Mouse (Mus musculus): ENCODE measurements around the gene Uhrf1bp1. TPM values are rescaled to one million over a fixed set of nuclear protein-coding genes. Genes with fewer than 3 reads are reported as not detected.

Uhrf1bp1 gene
- polyA plus RNA-seq, 1 experiment from 2014 or later = 6.2 TPM

DNA sequence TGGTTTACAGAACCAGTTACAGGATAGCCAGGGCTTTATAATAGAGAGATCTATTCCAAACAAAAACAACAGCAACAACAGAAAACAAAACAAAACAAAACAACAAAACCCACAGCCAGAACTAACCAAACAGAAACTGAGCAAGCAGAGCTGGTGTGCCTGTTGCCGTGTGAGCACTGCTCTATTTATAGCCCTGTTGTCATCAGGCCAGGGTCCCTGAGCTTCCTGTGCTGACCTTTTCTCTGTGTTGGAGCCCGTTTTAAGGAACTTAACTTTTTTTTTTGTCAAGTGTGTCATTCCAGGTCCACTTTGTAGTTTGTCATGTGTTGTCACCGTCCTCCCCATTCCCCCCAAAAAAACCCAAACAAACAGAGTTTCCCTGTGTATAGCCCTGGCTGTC, 5.2 kb upstream of the Uhrf1bp1 start:
- no peaks in the 10 kb centered on the region for H3K9me3 ChIP-seq (replicated peaks)
- no peak overlapping the region for H3K9ac ChIP-seq
- H3K27ac ChIP-seq (replicated peaks) = no peak overlapping the region
- 76% methylated on average over 3 of the region's 3 CpGs for WGBS
- H3K27me3 ChIP-seq = no peaks in the 10 kb centered on the region
- H3K4me2 ChIP-seq (replicated peaks) = no peak overlapping the region
- H3K36me3 ChIP-seq = peaks cover 72% of the 10 kb centered on the region
- no peak overlapping the region for H3K4me3 ChIP-seq (replicated peaks)
- no peak for ATAC-seq (ENCODE audit: insufficient number of reproducible peaks, low FRiP score, low TSS enrichment, low read depth)
- no peaks in the 10 kb centered on the region for H3K4me1 ChIP-seq

DNA sequence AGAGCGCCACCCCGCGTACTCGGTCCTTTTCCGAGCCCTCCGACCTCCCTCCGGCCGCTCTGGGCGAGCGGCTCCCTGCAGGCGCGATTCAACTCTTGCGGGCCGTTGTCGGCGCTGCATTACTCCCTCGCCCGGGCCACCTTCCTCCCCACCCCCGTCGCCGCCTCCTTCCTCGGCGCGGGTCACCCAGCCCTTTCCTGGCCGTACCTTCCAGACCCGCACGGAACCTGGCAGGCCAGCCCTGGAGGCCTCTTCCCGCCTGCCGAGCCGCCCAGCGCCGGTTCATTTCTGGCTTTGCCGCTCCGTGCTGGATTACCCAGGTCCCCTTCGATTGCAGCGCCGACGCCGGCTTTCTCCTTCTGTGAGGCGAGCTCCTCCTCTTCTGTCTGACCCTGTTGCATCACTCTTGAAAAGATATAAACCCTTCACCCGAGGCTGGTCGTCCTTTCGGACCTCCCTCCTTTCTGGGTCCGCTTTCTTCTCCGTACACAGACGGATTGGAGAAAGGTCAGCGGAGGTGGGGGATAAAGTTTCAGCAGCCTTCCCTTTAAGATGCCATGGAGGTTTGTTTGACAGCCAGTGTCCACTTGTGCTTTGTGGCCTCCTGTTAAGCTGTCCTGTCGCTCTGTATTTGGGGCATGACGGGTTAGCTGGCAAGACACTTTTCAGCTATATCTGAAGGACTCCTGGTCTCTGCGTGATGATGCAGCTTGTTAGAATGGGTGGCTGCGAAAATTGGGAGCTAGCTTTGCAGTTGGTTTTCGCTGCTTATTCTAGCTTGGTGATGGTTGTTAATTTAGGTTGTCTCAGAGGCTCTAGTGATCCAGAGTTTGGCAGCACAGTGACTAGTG, 782 bp downstream of the Uhrf1bp1 start:
- Histone ChIP-seq H3K9ac (peak overlapping the region; percentile 78), H3K4me2 (replicated peaks) (peak overlapping the region; percentile 78), H3K9me3 (replicated peaks) (no peaks in the 10 kb centered on the region), H3K36me3 (peaks cover 18% of the 10 kb centered on the region), H3K27ac (replicated peaks) (peak overlapping the region; percentile 86), H3K4me1 (peaks cover 22% of the 10 kb centered on the region), H3K27me3 (no peaks in the 10 kb centered on the region), H3K4me3 (replicated peaks) (peak overlapping the region; percentile 95)
- peak; percentile 24 for ATAC-seq (ENCODE audit: insufficient number of reproducible peaks, low FRiP score, low TSS enrichment, low read depth)
- 1% methylated on average over 52 of the region's 52 CpGs for WGBS

GRCm38 (mm10) chr17:27857649-27858475, 1.6 kb downstream of the Uhrf1bp1 start:
- ATAC-seq (ENCODE audit: insufficient number of reproducible peaks, low FRiP score, low TSS enrichment, low read depth) = no peak
- Histone ChIP-seq H3K4me1 (peaks cover 22% of the 10 kb centered on the region), H3K9ac (no peak overlapping the region), H3K36me3 (peaks cover 10% of the 10 kb centered on the region; the same call in 1 of the 2 replicates), H3K4me2 (replicated peaks) (peak overlapping the region; percentile 78), H3K9me3 (replicated peaks) (no peaks in the 10 kb centered on the region), H3K27ac (replicated peaks) (no peak overlapping the region), H3K4me3 (replicated peaks) (peak overlapping the region; percentile 95), H3K27me3 (no peaks in the 10 kb centered on the region)
- WGBS = 45% methylated on average over 11 of the region's 11 CpGs

DNA sequence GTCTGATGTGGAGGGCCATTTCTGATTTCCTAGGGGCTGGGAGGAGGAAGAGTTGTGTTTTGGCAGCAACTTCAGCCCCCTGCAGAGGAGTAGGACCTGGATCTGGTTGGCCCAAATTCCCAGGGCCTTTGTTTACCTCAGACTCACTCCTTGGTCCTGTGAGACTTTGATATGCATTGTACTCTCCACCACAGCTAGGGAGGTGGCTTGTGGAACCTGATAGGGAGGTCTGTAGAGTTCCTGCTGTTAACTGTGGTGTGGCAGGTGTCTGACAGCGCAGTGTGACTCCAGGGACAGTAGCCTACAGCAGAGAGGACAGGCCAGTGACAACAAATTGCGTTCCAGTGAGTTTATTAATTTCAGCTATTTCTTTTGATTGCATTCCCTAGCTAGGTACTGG, 2.9 kb downstream of the Uhrf1bp1 start:
- Histone ChIP-seq H3K36me3 (no peaks in the 10 kb centered on the region), H3K4me3 (replicated peaks) (no peak overlapping the region), H3K4me1 (peaks cover 22% of the 10 kb centered on the region), H3K4me2 (replicated peaks) (no peak overlapping the region), H3K27me3 (no peaks in the 10 kb centered on the region), H3K27ac (replicated peaks) (no peak overlapping the region), H3K9ac (no peak overlapping the region), H3K9me3 (replicated peaks) (no peaks in the 10 kb centered on the region)
- ATAC-seq (ENCODE audit: insufficient number of reproducible peaks, low FRiP score, low TSS enrichment, low read depth) = no peak
- 48% methylated on average over 2 of the region's 2 CpGs for WGBS

DNA sequence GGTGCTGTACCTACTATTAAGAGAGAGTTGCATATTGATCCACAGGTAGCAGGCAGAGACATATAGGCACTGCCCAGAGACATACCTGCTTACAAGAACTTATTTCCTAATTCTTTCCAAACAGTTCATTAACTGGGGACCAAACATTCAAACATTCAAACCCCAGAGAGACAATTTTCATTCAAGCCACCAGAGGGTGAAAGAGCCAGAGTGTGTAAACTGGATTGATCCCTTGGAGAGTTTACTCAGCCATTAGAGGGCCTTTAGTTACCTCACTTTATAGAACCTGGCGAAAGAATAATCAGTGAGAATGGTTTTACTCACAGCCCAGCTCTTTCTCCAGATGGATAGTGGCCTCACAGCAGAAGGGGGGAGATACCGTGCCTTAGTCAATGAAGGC, 9.2 kb downstream of the Uhrf1bp1 start:
- no peak for ATAC-seq (ENCODE audit: insufficient number of reproducible peaks, low FRiP score, low TSS enrichment, low read depth)
- H3K4me2 ChIP-seq (replicated peaks) = no peak overlapping the region
- no peak overlapping the region for H3K4me3 ChIP-seq (replicated peaks)
- 88% methylated on average over 2 of the region's 2 CpGs for WGBS
- no peaks in the 10 kb centered on the region for H3K27me3 ChIP-seq
- no peaks in the 10 kb centered on the region for H3K4me1 ChIP-seq
- H3K36me3 ChIP-seq = peaks cover 5% of the 10 kb centered on the region; the same call in 1 of the 2 replicates
- H3K9me3 ChIP-seq (replicated peaks) = no peaks in the 10 kb centered on the region
- no peak overlapping the region for H3K27ac ChIP-seq (replicated peaks)
- H3K9ac ChIP-seq = no peak overlapping the region

DNA sequence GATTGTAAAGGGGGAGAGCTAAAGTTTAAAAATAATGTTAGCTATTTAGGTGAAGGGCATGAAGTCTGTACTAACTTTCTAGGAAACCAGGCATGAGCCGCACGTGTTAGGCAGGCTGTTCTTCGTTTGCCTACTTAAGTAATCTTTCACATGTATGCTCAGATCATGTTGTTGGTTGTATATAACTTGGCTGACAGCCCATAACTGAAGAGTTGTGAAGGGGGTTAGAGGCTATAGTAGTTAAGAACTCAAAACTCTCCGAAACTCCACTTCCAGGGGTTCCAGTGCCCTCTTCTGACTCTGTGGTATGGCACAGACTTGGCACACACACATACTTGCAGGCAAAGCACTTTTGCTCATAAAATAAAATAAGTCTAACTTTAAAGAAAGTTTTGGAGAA, 10.5 kb downstream of the Uhrf1bp1 start:
- no peak overlapping the region for H3K27ac ChIP-seq (replicated peaks)
- WGBS = 63% methylated on average over 4 of the region's 4 CpGs
- no peaks in the 10 kb centered on the region for H3K27me3 ChIP-seq
- ATAC-seq (ENCODE audit: insufficient number of reproducible peaks, low FRiP score, low TSS enrichment, low read depth) = no peak
- H3K9me3 ChIP-seq (replicated peaks) = no peaks in the 10 kb centered on the region
- no peak overlapping the region for H3K4me3 ChIP-seq (replicated peaks)
- H3K36me3 ChIP-seq = peaks cover 5% of the 10 kb centered on the region; the same call in 1 of the 2 replicates
- H3K9ac ChIP-seq = no peak overlapping the region
- no peak overlapping the region for H3K4me2 ChIP-seq (replicated peaks)
- H3K4me1 ChIP-seq = no peaks in the 10 kb centered on the region

DNA sequence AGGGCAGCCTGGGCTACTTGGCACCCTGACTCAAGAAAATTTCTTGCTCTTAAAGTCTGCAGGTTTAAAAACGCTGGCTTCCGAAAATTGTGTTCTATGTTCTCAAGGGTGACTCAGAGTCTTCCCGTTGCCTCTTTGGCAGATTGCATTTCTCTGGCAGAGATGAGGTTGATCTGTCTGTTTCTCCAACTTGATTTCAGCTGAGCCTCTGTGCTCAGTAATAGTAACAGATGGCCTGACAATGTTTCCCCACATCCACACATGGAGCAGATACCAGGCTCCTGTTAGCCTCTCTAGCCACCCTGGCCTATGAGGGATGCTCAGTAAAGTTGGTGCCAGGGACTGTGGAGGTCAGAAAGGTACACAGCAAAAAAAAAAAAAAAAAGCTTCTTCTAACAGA, 15.6 kb downstream of the Uhrf1bp1 start:
- Histone ChIP-seq H3K27me3 (no peaks in the 10 kb centered on the region), H3K9me3 (replicated peaks) (no peaks in the 10 kb centered on the region), H3K4me2 (replicated peaks) (no peak overlapping the region), H3K9ac (no peak overlapping the region), H3K4me3 (replicated peaks) (no peak overlapping the region), H3K4me1 (no peaks in the 10 kb centered on the region), H3K27ac (replicated peaks) (no peak overlapping the region), H3K36me3 (peaks cover 5% of the 10 kb centered on the region; the same call in 1 of the 2 replicates)
- WGBS = 90% methylated on average over 3 of the region's 3 CpGs
- ATAC-seq (ENCODE audit: insufficient number of reproducible peaks, low FRiP score, low TSS enrichment, low read depth) = no peak

- no peak overlapping the region for H3K27ac ChIP-seq (replicated peaks)
- no peak overlapping the region for H3K4me2 ChIP-seq (replicated peaks)
- H3K4me1 ChIP-seq = no peaks in the 10 kb centered on the region
- WGBS = 74% methylated on average over 3 of the region's 3 CpGs
- H3K4me3 ChIP-seq (replicated peaks) = no peak overlapping the region
- H3K9me3 ChIP-seq (replicated peaks) = no peaks in the 10 kb centered on the region
- H3K36me3 ChIP-seq = peaks cover 12% of the 10 kb centered on the region; the same call in 1 of the 2 replicates
- H3K27me3 ChIP-seq = no peaks in the 10 kb centered on the region
- ATAC-seq (ENCODE audit: insufficient number of reproducible peaks, low FRiP score, low TSS enrichment, low read depth) = no peak
- H3K9ac ChIP-seq = no peak overlapping the region
Measured at GRCm38 (mm10) chr17:27873583-27873982, 17.3 kb downstream of the Uhrf1bp1 start.

DNA sequence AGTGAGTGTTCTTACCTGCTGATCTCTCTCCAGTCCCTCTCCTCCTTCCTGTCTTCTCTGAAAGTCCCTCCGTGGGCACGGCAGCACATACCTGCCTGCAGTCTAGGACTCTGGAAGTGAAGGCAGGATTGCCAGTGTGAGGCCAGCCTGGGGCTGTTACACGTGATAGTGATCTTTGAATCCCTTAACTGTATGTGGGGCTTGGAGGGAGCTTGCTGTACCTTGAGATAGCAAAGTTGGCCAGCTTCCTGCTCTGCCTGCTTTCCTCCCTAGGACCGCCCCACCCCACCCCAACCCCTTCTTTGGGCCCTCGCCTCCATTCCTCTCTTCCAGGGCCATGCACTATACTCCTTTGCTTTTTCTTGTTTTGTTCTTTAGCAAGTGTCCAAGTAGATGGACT, 18.3 kb downstream of the Uhrf1bp1 start:
- no peak overlapping the region for H3K4me2 ChIP-seq (replicated peaks)
- no peaks in the 10 kb centered on the region for H3K27me3 ChIP-seq
- no peak overlapping the region for H3K27ac ChIP-seq (replicated peaks)
- no peak overlapping the region for H3K9ac ChIP-seq
- H3K9me3 ChIP-seq (replicated peaks) = no peaks in the 10 kb centered on the region
- no peak overlapping the region for H3K4me3 ChIP-seq (replicated peaks)
- H3K36me3 ChIP-seq = peaks cover 19% of the 10 kb centered on the region; the same call in 1 of the 2 replicates
- H3K4me1 ChIP-seq = no peaks in the 10 kb centered on the region
- WGBS = 57% methylated on average over 5 of the region's 5 CpGs
- no peak for ATAC-seq (ENCODE audit: insufficient number of reproducible peaks, low FRiP score, low TSS enrichment, low read depth)

DNA sequence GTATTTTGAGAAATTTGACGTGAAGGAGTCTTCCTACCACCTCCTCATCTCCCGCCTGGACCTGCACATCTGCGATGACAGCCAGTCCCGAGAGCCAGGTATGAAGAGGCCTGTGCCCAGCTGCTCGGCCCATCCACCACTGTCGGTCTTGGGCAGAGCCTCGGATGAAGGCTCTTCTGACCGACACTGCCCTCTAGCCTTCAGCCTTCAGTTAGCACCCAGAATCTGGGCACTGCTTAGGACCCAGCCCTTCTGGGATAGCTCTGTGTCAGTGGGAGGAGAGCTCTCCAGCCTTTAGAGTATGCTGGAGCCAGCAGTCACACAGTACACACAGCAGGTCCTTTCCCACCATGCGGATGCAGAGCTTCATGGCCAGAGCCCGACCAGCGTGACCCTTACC, 25.3 kb downstream of the Uhrf1bp1 start:
- WGBS = 62% methylated on average over 11 of the region's 11 CpGs
- no peak overlapping the region for H3K4me2 ChIP-seq (replicated peaks)
- no peaks in the 10 kb centered on the region for H3K9me3 ChIP-seq (replicated peaks)
- H3K27me3 ChIP-seq = no peaks in the 10 kb centered on the region
- H3K9ac ChIP-seq = no peak overlapping the region
- peaks cover 78% of the 10 kb centered on the region for H3K36me3 ChIP-seq
- no peaks in the 10 kb centered on the region for H3K4me1 ChIP-seq
- no peak for ATAC-seq (ENCODE audit: insufficient number of reproducible peaks, low FRiP score, low TSS enrichment, low read depth)
- no peak overlapping the region for H3K27ac ChIP-seq (replicated peaks)
- no peak overlapping the region for H3K4me3 ChIP-seq (replicated peaks)

GRCm38 (mm10) chr17:27883129-27883528, 26.9 kb downstream of the Uhrf1bp1 start:
- peaks cover 86% of the 10 kb centered on the region for H3K36me3 ChIP-seq
- H3K4me3 ChIP-seq (replicated peaks) = no peak overlapping the region
- 83% methylated on average over 8 of the region's 8 CpGs for WGBS
- ATAC-seq (ENCODE audit: insufficient number of reproducible peaks, low FRiP score, low TSS enrichment, low read depth) = no peak
- H3K9me3 ChIP-seq (replicated peaks) = no peaks in the 10 kb centered on the region
- no peak overlapping the region for H3K27ac ChIP-seq (replicated peaks)
- H3K4me2 ChIP-seq (replicated peaks) = no peak overlapping the region
- no peaks in the 10 kb centered on the region for H3K27me3 ChIP-seq
- no peaks in the 10 kb centered on the region for H3K4me1 ChIP-seq
- H3K9ac ChIP-seq = no peak overlapping the region

Data from embryonic facial prominence, embryonic 15.5 days (tissue).